Mouse (Mus musculus) embryo, embryonic 10 days (tissue): ENCODE measurements at regions not wholly inside any gene's neighbourhood (a gene's known extent, or its start where the extent isn't known, plus 50 kb on each side); places are given as distances from the start of the nearest gene placed in this dataset.
A peak's percentile ranks its signal among the peaks of the same experiment; 100 is the strongest.

ENCODE experiments used
- DNase-seq: peaks from one replicate; pipeline ENCODE4 v3.0.0-alpha.2; 2015; ENCODE audit warnings: low spot score

DNA sequence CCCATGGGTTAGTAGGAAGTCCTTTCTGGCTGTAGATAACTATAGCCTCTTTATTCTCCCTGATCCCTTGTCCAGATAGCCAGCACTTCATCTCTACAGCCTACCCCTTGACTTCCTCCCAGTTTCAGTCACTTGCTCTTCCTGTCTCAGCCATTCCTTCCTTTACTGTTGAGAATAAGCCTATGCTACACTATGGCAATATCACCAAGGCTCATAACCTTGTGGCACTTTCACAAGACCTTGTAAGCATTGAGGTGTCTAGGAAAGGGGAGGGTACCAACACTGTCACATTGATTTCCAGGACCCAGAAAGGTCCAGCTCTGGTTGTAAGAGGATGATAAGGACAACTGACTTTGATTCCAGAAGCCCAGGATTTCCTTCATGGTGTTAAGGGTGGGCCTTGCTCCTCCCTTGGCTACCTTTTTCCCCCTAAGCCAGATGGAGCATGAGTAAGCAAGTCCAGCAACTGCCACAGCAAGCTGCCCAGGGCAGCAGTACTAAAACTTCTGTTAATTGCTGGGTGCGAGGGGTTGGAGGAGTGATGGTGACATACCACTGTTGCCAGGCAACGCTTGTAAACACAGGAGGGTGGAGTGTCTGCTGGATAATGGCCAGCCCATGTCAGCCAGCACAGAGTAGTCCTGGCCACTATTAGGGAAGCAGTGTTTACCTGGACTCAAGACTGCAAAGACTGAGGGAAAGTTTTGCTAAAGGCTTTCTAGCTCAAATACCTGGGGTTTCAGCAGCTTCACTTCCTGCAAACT is 75.7 kb downstream of the Ankrd16 start:
- DNase-seq, result peak; percentile 60

DNA sequence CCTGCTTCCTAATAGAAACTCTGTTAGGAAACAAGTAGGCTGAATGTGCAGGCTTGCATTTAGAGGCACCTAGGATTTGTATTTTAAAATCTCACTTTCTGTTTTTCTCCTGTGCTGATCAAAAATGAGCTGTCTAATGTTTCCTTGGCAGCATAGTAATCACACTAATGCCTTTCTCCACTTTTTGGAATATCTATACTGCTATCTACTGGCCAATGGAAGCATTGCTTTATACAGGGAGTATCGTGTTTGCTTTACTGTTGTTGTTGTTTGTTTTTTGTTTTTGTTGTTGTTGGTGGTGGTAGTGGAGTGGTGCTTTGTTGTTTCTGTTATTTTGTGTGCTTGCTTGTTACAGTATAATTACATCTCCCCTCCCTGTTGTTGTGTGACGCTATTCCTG is 92.3 kb downstream of the Ankrd16 start:
- no peak for DNase-seq

DNA sequence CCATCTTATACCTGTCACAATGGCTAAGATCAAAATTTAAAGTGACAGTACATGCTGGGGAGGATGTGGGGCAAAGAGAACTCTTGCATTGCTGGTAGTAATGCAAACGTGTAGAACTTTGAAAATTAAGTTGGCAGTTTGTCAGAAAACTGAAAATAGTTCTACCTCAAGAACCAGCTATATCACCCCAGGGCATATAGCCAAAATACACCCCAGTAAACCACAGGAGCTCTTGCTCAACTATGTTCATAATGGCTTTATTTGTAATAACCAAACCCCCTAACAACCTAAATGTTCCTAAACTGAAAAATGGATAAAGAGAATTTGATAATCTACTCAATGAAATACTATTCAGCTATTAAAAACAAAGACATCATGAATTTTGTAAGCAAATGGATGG is 102.3 kb downstream of the Ankrd16 start:
- DNase-seq, result no peak

DNA sequence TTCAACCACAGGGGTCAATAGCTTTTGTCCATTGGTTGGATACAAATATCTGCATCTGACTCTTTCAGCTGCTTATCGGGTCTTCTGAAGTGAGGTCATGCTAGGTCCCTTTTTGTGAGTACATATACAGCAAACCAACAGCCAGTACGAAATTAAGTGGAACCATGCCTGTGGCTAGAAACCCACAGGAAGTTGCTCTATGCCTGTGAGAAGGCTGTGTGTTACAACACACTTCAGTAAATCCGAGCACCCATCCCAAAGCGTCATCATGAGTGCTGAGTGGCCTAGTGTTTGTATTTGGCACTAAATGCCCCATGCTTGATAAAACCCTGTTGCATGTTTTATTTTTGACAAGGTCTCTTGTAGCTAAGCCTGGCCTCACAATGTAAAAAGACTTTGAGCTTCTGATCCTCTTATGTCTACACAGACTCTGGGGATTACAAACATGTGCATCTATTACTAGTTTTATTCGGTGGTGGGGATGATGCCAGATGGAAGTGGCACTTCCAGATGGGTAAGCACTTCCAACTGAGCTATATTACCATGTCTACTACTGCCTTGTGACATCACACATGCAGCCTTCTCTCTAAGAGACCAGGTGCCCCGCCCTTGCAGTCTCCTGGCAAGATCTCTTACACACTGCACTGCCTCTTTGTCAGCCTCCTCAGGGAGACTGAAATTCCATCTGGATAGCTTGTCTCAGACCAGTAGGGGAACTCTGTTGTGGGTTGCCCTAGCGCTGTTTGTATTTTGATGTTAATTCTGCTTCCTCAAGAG is 117.3 kb downstream of the Ankrd16 start:
- no peak for DNase-seq

DNA sequence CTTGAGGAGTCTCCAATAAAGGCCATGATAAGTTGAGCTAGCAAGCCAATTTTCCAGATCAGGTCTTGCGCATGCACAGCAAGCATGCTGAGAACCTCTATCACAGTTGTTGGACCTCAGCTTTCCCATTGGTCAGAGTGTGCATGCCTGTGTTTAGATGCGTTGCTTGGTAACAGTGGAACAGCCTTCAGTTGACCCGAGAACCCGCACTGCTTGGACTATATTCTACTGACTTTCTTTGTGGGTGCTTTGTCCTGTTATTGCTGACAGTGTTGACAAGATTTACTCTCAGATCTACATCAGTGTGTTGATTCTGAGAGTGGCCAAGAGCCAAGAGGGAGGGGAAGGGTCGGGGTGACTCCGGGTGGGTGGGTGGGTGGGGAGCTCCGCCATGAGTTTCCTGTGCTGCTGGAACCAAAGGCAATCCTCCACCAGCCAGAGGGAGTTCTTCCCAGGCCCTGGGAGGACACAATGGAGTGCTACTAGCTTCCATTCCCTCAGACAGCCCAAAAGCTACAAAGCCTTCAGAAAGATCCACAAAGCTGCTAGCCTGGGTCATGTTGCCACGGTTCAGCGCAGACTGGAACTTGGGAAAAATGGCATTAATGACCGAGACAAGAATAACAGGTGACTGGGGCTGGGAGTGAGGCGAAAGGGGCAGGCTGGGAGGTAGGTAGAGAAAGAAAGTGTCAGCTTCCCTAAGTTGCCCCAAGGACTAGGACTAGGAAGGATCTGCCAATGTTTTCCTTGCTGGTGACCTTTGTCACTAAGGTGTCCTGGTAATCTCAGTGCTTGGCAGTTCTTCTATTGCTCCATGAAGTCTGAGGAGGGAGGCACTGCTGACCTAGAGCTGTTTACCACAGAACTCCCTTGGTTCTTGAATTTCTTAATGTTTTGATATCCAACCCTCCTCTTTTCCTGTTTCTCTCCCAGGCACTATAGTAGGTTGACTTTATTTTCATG is 122.3 kb downstream of the Ankrd16 start:
- DNase-seq, result peak; percentile 5

DNA sequence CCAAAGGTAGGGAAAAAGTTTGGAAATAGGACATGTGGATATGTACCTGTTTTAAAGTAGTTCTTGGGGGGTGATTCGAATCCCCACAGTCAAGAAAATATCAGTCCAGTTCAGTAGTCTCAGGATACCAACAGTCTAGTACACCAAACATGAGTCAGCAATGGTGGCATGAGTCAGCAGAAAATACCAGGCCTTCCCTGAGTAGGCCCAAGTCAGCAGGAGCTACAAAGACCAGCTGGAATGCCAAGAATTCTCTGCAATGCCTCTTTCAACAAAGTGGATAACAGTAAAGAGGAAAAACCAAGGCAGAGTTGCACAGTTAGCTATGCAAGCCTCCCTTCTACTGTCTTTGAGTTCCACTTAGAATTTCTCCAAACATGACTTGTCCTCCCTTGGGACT is 137.1 kb downstream of the Ankrd16 start:
- peak; percentile 65 for DNase-seq

DNA sequence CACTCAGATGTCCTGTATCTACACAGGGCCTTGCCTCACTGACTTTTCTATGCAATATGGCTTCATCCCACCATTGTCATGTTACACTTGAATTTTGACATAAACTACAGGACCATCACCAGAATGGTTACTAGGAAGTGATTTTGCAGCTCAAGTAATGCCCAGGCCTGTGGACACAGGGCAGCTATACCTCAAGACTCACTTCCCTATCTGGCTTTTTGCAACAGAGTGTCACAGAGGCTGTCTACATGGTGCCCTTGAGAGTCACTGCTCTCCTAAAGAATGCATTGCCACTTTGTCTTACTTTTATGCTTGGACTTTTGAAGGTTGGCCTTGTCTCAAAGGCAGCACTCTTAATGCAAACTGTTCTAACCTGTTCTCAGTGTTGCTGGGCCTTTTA is 139.7 kb downstream of the Ankrd16 start:
- DNase-seq, result no peak

DNA sequence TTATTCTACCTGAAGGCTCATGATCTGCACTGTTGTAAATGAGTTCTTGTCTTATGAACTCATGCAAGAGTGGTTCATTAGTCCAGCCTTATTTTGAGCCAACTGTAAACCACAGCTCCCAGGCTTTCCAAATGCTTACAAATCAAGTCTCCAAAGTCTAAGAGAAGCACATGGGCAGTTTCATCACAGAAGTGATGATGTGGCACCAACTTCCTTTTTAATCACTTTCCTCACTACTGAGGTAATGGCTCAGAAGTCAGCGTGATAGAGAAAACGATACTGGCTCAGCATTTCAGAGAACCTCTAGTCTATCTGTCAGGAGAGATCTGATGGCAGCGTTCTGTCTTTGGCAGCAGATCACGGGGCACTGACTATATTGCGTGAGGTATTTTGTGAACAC is 140.4 kb downstream of the Ankrd16 start:
- DNase-seq, result no peak

DNA sequence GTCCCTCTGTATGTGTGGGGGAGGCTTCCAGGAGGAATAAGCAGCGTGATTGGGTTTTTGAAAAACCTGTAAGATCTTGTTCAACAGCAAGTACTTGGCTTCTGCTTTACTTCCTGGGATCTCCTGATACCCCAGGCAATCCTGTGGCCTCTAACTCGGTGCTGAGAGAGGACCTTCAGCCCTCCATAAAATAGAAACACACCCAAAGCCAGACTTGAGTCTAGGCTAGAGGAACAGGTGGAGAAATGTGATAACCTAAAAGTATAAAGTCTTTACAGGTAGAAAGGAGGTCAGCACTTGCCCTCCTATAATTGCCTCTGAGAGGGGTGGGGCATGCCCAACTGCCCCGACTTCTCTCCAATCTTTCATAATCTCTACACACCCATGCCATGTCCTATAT is 183.1 kb downstream of the Ankrd16 start:
- DNase-seq, result no peak

DNA sequence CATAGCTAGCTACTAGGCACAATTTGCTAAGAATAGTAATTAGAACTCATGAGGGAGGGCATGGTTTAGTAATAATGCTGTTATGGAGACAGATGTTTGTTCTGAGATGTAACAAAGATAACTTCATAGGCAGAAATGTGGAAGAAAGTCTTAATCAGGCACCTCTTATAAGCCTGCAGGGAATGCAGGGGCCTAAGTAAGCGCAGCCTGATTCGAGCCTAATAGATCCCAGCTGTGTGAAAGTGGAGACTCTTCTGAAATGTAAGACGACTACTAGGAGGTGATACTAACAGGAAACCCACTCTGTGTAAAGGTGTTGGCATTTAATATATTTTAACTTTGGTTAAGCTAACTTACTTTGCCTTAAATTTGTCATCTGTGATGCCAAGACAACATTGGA is 187.7 kb downstream of the Ankrd16 start:
- peak; percentile 64 for DNase-seq

DNA sequence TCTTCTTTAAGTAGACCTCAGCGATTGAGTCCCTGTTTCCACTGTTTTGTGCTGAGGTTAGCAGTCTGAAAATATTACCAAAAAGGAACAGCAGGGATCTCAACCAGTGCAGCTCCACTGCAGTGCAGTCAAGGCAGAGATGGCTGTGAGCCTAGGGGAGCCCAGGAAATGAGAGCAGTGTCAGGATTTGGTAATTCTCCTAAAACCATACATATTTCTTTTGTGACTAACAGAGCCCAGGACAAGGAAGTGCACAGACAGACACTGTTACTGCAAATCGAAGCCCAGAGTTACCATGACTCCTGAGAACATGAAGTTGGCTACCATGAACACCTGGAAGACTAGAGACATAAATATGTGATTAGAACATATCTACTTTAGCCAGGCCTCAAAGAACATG is 189.3 kb downstream of the Ankrd16 start:
- no peak for DNase-seq

DNA sequence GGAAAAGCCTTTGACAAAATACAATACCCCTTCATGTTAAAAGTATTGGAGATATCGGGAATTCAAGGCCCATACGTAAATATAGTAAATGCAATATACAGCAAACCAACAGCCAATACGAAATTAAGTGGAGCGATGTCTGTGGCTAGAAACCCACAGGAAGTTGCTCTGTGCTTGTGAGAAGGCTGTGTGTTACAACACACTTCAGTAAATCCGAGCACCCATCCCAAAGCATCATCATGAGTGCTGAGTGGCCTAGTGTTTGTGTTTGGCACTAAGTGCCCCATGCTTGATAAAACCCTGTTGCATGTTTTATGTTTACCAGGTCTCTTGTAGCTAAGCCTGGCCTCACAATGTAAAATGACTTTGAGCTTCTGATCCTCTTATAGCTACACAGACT is 194.3 kb downstream of the Ankrd16 start:
- DNase-seq, result no peak

DNA sequence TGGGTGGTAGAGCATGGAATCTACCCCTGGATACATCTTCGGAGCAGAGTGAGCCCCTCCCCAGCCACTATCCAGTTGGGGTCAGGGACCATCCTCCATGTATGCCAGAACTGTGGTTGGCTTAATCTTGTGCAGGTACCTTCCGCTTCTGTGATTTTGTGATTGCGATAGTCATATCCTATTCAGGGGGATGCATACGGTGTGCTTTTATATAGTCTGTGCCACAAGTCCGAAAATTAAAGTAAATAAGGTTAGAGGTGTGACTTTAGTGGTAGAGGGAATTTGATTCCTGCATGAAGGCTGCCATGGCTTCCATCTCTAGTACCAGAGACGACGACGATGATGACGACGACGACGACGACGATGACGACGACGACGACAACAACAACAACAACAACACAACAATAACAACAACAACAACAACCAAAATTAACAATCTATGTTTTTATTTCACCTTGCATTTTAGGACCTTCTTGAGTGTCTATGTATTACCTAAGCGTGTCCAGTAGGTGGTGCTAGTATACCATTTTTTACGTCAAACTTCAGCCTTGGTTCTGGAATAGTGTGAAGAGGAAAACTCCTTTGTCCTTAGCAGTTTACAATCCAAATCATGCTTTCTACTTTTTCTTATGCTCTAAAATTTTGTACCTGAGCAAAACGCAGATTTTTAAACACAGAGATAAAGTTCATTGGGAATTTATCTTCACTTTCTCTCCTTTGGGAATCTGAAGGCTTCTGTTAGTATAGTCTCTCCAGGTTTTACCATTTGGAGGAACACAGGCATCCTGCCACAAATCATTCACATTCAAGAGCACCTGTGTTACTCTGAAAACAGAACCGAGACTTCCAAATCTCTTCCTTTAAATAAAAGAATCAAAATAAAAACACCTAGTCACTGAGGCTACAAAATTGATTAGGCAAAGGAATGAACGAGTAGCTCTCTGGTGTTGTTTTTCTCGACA is 224.5 kb downstream of the Ankrd16 start:
- DNase-seq, result peak; percentile 75

DNA sequence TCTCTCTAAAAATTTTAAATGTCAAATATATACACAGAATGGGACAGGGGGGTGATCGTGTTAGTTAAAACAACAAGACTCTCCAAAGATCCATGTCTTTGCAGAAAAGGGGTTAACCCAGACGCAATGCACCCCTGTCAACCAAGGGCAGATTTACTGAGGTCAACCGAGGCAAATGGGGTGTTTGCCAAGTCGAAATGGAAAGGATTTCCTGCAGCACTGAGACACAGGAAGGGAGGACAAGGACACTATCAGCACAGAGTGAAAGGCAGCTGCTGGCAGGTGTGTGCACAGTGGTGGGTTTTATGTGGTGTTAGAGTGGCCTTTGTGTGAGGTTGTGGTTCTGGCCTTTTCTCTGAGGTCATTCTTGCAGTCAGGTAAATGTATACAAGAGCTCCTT is 226.7 kb downstream of the Ankrd16 start:
- DNase-seq, result no peak

DNA sequence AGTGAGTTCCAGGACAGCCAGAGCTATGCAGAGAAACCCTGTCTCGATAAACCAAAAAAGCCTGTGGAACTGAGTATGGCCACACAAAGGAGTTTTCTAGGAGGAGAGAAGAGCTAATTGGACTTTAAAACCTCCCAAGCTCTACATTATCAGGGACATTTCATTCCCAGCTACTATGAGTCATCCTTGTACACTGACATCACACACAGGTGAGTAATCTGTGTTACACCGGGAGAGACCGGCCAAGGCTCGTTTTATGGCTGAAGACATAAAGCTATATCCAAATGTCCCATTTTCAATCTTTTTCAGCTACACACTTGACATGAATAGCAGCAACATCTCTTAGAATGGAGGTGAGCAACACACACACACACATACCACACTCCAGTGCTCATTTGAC is 229.5 kb downstream of the Ankrd16 start:
- no peak for DNase-seq

DNA sequence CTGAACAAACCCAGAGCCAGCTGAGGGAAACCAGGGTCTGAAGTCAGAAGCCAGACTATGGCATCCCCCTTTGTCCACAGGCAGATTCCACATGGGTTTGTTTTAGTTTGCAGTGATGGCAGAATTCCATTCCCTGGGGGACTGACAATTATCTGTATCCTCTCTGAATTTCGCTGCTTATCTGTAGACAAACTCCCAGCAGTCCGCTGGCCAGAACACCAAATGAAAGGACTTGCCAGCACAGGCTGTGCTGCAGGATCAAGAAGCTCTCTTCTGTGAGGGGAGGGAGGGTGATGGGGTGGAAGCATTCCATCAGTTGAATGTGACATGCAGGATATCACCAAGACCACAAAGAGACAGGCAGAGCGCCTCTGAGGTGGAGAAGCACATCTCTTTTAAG is 233.8 kb downstream of the Ankrd16 start:
- DNase-seq, result no peak

DNA sequence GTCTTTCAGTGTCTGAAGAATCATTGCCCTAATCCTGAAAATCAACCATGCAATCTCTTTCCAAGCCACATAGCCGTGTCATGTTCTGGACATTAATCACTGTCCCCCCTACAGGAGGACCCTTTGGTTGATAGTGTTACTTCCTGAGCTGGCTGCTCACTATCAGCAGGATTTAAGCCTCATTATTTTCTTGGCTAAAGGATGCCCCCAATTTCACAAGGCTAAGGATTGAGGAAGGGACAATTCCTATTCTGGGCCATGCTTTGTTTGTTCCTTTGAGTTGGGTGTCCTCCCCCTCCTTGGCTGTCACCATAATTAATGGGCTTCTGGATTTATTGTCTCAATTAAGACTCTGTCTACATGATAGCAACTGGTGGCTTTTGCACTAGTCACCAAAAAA is 241.9 kb downstream of the Ankrd16 start:
- DNase-seq, result peak; percentile 59

DNA sequence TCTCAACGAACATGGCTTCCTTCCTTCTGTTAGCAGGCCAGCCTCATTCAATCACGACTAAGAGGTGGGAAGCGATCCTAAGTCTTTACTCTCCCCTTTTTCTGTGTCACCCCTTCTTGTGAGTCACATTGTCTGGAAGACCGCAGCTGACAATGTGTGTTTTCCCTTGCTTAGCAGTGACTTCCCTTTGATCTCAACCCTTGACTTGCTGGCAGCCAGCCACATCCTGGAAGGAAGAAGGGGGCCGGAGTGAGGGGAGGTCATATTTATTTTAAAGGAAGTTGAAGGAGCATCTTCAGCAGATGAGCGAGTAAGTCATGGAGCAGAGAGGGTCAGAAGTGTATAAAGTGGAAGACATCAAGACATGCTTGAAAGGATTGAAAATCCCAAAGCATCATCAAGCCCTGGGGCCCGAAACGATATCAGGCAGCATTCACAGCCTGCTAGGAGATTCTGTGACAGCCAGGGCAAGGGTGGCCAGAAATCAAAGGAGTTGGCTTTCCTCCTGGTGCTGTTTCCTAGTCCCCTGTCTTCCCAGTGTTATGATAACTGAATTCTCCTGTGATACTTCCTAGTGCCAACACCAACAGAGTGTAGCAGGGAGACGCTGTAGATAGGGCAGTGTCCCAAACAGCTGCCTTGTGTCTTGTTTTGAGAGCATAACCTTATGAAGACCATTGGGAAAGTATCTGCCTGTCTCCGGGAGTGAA is 245.9 kb downstream of the Ankrd16 start:
- peak; percentile 37 for DNase-seq

DNA sequence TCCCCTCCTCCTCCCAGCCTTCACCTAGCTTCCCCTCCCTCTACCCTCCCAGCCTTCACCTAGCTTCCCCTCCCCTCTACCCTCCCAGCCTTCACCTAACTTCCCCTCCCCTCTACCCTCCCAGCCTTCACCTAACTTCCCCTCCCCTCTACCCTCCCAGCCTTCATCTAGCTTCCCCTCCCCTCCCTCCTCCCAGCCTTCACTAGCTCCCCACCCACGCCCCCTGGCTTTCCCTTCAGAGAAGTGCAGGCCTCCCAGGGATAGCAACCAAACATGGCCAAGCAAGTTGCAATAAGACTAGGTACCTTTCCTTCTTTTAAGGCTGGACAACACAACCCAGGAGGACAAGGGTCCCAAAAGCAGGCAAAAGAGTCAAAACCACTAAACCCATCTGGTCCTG is 248.5 kb downstream of the Ankrd16 start:
- DNase-seq, result no peak

DNA sequence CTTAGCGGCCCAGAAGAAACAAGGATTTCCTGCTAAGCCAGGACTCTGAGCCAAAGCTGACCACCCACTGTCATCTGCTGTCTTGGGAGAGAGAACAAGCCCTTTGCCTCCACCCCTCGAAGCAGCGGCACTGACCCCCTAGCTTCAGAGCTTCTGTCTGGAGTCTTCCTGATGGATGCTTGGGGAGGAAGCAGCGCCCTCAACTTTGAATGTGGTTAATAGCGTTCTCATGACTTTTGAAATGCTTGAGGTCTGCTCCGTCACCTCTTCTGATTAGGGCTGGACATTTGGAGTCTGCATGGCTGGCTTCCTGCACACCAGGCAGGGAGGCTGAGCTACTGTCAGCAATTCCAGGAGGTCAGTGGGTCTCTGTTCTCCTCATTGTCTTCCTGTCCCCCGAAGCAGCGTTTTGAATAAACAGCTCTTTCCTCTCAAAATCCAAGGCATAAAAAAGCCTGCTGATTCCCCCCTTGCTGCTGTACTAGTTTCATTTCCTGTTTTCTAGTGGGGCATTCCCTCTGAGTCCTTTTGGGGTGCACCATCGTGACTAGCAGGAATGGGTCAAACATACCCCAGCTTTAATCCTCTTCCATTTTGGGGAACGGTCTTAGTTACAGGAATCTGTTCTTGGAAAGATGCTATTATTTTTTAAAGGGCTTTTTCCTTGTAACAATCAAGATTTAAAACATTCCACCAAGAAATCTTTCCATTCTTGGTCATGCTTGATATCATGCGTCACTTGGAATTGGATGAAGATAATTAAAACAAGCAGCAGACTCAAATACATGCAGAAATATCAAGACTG is 256.0 kb downstream of the Ankrd16 start:
- DNase-seq, result no peak
